Comparison of ENCODE assay signal across 16 mouse cellular contexts in the genomic region with DNA sequence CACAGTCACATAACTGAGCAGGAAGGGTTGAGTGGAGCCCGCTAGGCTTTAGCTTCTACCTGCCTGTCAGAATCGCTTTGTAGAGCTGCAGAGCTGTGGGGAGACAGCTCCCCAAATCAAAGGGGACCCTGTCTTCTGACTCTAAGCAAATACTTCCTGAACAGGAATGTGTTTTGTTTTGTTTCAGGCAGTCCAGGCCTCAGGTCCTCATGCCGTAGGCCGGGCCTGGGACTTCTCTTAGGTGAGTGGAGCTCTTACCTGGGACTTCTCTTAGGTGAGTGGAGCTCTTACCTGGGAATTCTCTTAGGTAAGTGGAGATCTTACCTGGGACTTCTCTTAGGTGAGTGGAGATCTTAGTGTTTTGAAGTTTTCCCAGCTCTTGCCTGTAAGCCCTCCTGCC.
"Had no signal": no experiment of that assay in that cellular context is flagged by ENCODE, and none has a peak within 500 bp of the region (broad histone marks: within the 10 kb centered on the region; RNA-seq: fewer than 3 reads in every experiment).

No protein-coding gene starts in this region.

- H3K9ac ChIP-seq: neural tube, embryonic 13.5 days; neural tube, embryonic 15.5 days; stomach, embryonic 15.5 days had no signal

- H3K27ac ChIP-seq: neural tube, embryonic 13.5 days; neural tube, embryonic 15.5 days; stomach, embryonic 15.5 days; stomach, postnatal 0 days had no signal

- H3K4me3 ChIP-seq: neural tube, embryonic 13.5 days; neural tube, embryonic 15.5 days; stomach, embryonic 15.5 days had no signal

- DNase-seq: retina, postnatal 1 day; right cerebral cortex, adult 18-20 months; right cerebral cortex, postnatal 14 days; right cerebral cortex, postnatal 25 days; right cerebral cortex, postnatal 4 days; spleen, adult 18-20 months; thymus, adult 18-20 months; thymus, adult 2 months; thymus, postnatal 14 days; thymus, postnatal 25 days; thymus, postnatal 36 days; thymus, postnatal 4 days had no signal

- H3K36me3 ChIP-seq: neural tube, embryonic 13.5 days; neural tube, embryonic 15.5 days; stomach, embryonic 15.5 days had no signal

- H3K9me3 ChIP-seq: neural tube, embryonic 13.5 days; neural tube, embryonic 15.5 days; stomach, embryonic 15.5 days had no signal

- H3K4me1 ChIP-seq: neural tube, embryonic 13.5 days; neural tube, embryonic 15.5 days; stomach, embryonic 15.5 days had no signal

- H3K27me3 ChIP-seq: neural tube, embryonic 13.5 days; neural tube, embryonic 15.5 days; stomach, embryonic 15.5 days had no signal

- H3K4me2 ChIP-seq: neural tube, embryonic 13.5 days; neural tube, embryonic 15.5 days; stomach, embryonic 15.5 days had no signal
